Mouse (Mus musculus) embryonic facial prominence, embryonic 13.5 days (tissue): ENCODE data around the gene Otogl. TPM values are rescaled to one million over a fixed set of nuclear protein-coding genes. Genes with fewer than 3 reads are reported as not detected.
"Not testable (repeated sequence)": the region's sequence is repeated elsewhere in the genome, so short reads cannot be mapped to it uniquely, and the experiment has no call there.

Experiments used
- ATAC-seq: fragments of 200-750 bp; cut with Nextera tagmentation; 2 replicates; pipeline ENCODE4 v1.8.0; 2017; ENCODE audit warnings: low read depth; ENCODE audit not compliant: insufficient number of reproducible peaks, insufficient read depth, low FRiP score, low TSS enrichment
- H3K27ac ChIP-seq: fragments of 300-500 bp; sonication (generic); 2 replicates; pipeline ENCODE4 v1.5.1; 2015; ENCODE audit warnings: moderate library complexity, mild to moderate bottlenecking, inconsistent platforms
- H3K27me3 ChIP-seq: fragments of 300-500 bp; sonication (generic); 2 replicates; pipeline ENCODE4 v1.6.1; 2015; ENCODE audit warnings: mild to moderate bottlenecking, inconsistent platforms
- H3K36me3 ChIP-seq: fragments of 300-500 bp; sonication (generic); 2 replicates; pipeline ENCODE4 v1.6.1; 2015; ENCODE audit warnings: mild to moderate bottlenecking, inconsistent platforms
- H3K4me1 ChIP-seq: fragments of 300-500 bp; sonication (generic); 2 replicates; pipeline ENCODE4 v1.6.1; 2015; ENCODE audit warnings: inconsistent platforms
- H3K4me2 ChIP-seq: fragments of 300-500 bp; sonication (generic); 2 replicates; pipeline ENCODE4 v1.6.1; 2015; ENCODE audit warnings: moderate library complexity, mild to moderate bottlenecking, inconsistent platforms
- H3K4me3 ChIP-seq: fragments of 300-500 bp; sonication (generic); 2 replicates; pipeline ENCODE4 v1.5.1; 2015; ENCODE audit warnings: mild to moderate bottlenecking, inconsistent platforms
- H3K9ac ChIP-seq: fragments of 300-500 bp; sonication (generic); 2 replicates; pipeline ENCODE4 v1.6.1; 2015; ENCODE audit warnings: mild to moderate bottlenecking, inconsistent platforms
- H3K9me3 ChIP-seq: fragments of 300-500 bp; sonication (generic); 2 replicates; pipeline ENCODE4 v1.6.1; 2016; ENCODE audit warnings: inconsistent platforms
- WGBS: fragments of 180-500 bp; shearing (Covaris S2); methylation state at CpG from one replicate; pipeline ENCODE4 v1.1.7; 2015; ENCODE audit warnings: mixed read lengths; 5-methylcytosine and 5-hydroxymethylcytosine counted together
- polyA plus RNA-seq: library from polyadenylated mRNA; unstranded; fragments of >200 nt; fragmentation: Nextera tagmentation; extraction: Ambion mirVana; gene quantifications from 2 replicates; pipeline ENCODE4 v1.2.1, GENCODE M21; 2015

Gene Otogl
- polyA plus RNA-seq, 1 experiment from 2014 or later = 0.06 TPM

DNA sequence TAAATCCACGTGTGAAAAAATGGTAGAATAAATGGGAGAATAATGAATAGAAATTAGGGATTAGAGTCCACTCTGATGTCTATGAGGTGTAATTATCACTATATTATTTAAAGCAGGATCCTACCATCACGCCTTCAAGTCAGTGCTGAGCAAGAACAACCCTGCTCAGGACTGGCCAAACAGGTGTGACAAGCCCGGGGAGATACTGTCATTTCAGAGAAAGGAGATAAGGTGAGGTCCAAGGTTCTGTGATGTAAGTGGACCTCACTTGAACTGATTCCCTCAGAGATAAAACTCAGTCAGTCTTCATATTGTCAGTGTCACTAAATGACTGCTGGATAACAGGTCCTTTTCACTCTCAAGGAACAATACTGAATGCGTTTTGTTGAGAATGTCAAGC lies 44.5 kb downstream of the Otogl start:
- H3K9ac ChIP-seq = no peak overlapping the region
- no peak for ATAC-seq
- H3K27me3 ChIP-seq = no peaks in the 10 kb centered on the region
- no peak overlapping the region for H3K27ac ChIP-seq
- H3K9me3 ChIP-seq = no peaks in the 10 kb centered on the region
- no peak overlapping the region for H3K4me2 ChIP-seq
- H3K4me3 ChIP-seq = no peak overlapping the region
- WGBS = 79% methylated on average over 4 of the region's 4 CpGs
- H3K4me1 ChIP-seq = no peaks in the 10 kb centered on the region
- H3K36me3 ChIP-seq = no peaks in the 10 kb centered on the region

DNA sequence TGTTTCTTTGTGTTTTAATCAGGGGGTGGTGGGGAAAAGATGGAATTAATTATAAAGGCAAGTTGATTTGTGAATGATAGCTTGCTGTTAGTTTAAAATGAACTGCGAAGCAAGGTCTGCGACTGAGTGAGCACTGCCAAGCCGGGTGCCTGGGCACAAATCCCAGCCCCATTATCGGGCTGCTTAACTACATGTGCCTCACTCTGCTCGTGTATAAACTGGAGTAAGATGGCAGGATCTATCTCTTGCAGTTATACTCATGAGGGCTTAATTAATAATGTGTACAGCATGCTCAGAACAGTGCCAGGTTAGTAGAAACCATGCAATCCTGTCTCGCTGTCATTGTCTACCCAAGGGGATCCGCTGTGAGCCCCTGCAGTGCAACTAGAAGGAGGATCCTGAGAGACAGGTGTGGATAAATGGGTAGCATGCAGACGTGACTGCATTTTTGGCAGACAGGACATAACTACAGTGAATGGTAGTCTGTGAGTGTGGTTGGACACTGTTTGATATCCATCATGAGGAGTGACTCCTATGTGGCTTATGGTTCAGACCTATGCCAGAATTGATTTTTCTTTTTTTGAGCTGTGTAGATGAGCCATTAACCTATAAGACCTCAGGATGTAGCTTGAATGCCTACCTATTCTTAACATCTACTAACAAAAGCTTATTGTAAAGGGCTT lies 51.6 kb downstream of the Otogl start:
- H3K36me3 ChIP-seq = no peaks in the 10 kb centered on the region
- no peak overlapping the region for H3K4me3 ChIP-seq
- no peaks in the 10 kb centered on the region for H3K9me3 ChIP-seq
- WGBS = 68% methylated on average over 8 of the region's 8 CpGs
- H3K4me1 ChIP-seq = no peaks in the 10 kb centered on the region
- H3K27ac ChIP-seq = no peak overlapping the region
- H3K27me3 ChIP-seq = no peaks in the 10 kb centered on the region
- H3K4me2 ChIP-seq = no peak overlapping the region
- no peak for ATAC-seq
- H3K9ac ChIP-seq = no peak overlapping the region

DNA sequence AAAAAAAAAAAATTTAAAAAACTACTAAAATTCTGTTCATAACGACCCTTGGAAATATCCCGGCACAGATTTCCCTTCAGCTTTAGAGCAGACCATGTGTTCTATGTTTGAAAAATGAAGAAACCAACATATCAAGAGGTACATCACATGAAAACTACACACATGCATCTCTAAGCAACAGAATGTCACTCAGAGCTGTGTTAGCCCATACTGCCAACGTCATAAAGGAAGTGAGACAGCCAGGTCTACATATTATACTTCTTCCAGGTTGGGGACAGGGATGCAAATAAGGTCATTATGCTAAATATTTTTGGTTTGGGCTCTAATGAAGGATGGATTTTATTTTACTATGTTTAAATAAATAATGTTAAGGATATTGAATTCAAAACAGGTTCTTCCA lies 52.7 kb downstream of the Otogl start:
- Histone ChIP-seq H3K36me3 (no peaks in the 10 kb centered on the region), H3K27ac (no peak overlapping the region), H3K9ac (no peak overlapping the region), H3K9me3 (no peaks in the 10 kb centered on the region), H3K4me1 (no peaks in the 10 kb centered on the region), H3K4me2 (no peak overlapping the region), H3K4me3 (no peak overlapping the region), H3K27me3 (no peaks in the 10 kb centered on the region)
- 85% methylated on average over 3 of the region's 3 CpGs for WGBS
- ATAC-seq = no peak

DNA sequence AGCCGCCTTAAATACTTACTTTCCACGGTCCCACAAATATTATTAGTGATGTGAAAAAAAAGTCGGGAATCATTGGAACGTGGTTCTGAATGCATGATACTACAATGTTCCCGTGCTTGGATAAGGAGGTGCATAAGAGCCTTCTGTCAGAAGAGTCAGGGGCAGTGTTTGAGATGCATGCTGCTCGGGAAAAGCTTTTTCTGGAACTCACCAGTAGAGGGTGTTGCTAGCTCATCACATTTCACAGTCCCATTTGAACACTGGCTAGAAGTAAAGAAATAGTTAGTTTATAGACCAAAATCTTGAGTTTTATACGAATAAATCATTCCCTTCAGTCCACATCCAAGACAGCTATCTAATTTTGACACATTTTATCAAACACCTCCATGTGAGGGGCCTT lies 53.2 kb downstream of the Otogl start:
- Histone ChIP-seq H3K36me3 (no peaks in the 10 kb centered on the region), H3K4me2 (no peak overlapping the region), H3K4me3 (no peak overlapping the region), H3K27me3 (no peaks in the 10 kb centered on the region), H3K9me3 (no peaks in the 10 kb centered on the region), H3K9ac (no peak overlapping the region), H3K27ac (no peak overlapping the region), H3K4me1 (no peaks in the 10 kb centered on the region)
- WGBS = 32% methylated on average over 7 of the region's 7 CpGs
- no peak for ATAC-seq

DNA sequence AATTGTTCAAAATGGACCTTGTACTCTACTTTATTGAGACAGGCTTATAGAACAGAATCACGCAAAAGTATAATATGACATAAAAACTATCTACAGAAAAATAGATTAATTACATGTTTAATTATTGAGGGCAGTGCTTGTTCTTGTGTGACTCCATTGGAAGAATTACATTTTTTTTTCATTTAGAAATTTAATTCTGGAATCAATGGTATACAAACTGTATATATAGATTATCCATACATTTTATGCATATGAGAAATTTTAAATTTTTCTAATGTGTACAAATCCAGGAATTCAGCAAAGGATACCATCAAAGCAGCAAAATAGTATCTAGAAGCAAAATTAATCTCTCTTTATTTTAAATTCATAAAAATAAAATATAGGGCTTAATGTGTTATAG lies 67.0 kb downstream of the Otogl start:
- no peaks in the 10 kb centered on the region for H3K9me3 ChIP-seq
- H3K4me2 ChIP-seq = no peak overlapping the region
- no peaks in the 10 kb centered on the region for H3K36me3 ChIP-seq
- H3K27ac ChIP-seq = no peak overlapping the region
- 93% methylated on average over 1 of the region's 1 CpGs for WGBS
- no peaks in the 10 kb centered on the region for H3K27me3 ChIP-seq
- H3K4me3 ChIP-seq = no peak overlapping the region
- no peak overlapping the region for H3K9ac ChIP-seq
- H3K4me1 ChIP-seq = no peaks in the 10 kb centered on the region
- no peak for ATAC-seq

DNA sequence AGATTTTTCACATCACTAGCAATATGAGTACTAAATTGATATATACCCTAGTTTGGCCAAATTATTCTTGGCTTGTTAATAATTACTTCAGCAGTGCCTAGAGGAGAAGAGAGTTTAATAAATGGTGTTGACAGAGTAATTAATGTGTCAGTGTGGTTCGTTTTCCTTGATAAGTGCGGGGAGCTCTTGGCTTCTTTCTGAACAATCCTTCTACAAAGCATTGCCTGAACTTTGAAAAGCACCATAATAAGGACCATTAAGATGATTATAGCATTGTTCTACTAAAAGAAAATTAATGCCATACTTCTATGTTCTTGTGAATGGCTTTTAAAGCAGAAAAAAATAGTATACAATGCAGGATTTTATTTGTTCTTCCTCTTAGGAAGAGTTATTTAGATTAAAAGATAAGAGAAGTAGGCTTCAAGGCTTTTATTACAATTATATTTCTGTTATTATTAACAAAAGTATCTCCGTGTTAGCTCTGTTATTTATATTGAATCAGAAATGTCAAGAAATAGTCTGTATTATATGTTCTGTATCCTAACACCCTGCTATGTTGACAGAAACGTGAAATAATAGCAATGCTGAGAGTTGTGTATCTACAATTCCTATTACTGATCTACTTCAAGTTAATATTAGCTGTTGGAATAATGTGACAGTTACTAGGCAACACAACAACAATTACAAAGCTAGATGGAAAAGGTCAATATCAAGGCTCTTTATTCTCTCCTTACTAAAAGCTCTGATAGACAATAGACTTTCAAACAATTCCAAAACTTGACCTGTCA lies 77.3 kb downstream of the Otogl start:
- Histone ChIP-seq H3K9me3 (no peaks in the 10 kb centered on the region), H3K27me3 (no peaks in the 10 kb centered on the region), H3K4me2 (no peak overlapping the region), H3K4me1 (no peaks in the 10 kb centered on the region), H3K27ac (no peak overlapping the region), H3K4me3 (no peak overlapping the region), H3K9ac (no peak overlapping the region), H3K36me3 (no peaks in the 10 kb centered on the region)
- WGBS = 77% methylated on average over 4 of the region's 4 CpGs
- no peak for ATAC-seq

DNA sequence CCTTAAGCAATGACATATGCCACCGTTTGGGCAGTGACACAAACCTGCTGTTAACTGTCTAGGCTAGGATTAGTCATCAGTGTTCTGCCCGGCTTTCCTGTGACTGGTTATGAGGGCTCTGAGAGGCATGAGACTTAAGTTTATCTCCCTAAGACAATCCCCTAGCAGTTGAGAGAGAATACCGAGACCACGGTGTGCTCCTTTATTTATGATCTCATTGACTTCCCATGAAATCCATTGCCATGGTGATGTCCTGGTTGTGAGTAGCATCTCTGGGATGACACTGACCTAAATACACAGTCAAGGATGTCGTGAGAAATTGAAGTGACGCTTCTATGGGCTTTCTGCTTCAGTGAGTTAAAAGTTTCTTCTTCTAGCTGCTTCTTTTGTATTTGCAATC lies 82.8 kb downstream of the Otogl start:
- Histone ChIP-seq H3K27me3 (no peaks in the 10 kb centered on the region), H3K4me2 (no peak overlapping the region), H3K9me3 (no peaks in the 10 kb centered on the region), H3K27ac (no peak overlapping the region), H3K4me3 (no peak overlapping the region), H3K4me1 (no peaks in the 10 kb centered on the region), H3K36me3 (no peaks in the 10 kb centered on the region), H3K9ac (no peak overlapping the region)
- no peak for ATAC-seq
- 86% methylated on average over 6 of the region's 6 CpGs for WGBS

DNA sequence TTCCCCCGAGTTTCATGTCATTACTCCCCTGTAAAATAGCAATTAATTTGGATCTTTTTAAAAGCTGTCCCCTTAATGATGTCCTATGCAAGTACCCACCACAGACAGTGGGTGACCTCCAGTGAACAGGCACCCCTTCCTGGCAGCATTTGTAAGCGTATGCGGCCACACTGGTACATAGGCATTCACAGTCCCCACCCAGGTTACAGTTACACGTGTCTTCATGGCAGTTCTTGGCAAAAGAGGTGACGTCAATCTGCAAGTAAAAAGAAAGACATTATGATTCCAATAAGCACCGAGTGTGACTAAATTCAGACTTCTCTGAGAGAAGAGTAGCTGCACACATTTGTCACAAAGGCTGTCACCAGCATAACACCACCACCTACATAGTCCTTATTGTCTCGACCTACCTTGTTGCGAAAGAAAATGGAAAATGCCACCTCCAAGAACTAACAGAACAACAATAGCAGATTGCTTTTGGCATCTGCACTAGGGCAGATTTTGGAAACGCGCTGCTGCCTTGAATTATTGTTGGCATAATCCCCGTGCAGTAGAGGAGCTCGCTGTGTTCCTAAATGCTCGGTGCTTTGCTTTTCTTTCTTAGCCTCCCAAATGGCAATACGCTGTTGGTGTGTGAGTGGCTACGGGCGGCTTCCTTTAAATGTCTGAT lies 98.0 kb downstream of the Otogl start:
- no peaks in the 10 kb centered on the region for H3K4me1 ChIP-seq
- no peak overlapping the region for H3K4me2 ChIP-seq
- ATAC-seq = no peak
- no peaks in the 10 kb centered on the region for H3K36me3 ChIP-seq
- WGBS = 84% methylated on average over 16 of the region's 16 CpGs
- H3K27me3 ChIP-seq = no peaks in the 10 kb centered on the region
- no peak overlapping the region for H3K4me3 ChIP-seq
- H3K9me3 ChIP-seq = no peaks in the 10 kb centered on the region
- no peak overlapping the region for H3K27ac ChIP-seq
- H3K9ac ChIP-seq = no peak overlapping the region

DNA sequence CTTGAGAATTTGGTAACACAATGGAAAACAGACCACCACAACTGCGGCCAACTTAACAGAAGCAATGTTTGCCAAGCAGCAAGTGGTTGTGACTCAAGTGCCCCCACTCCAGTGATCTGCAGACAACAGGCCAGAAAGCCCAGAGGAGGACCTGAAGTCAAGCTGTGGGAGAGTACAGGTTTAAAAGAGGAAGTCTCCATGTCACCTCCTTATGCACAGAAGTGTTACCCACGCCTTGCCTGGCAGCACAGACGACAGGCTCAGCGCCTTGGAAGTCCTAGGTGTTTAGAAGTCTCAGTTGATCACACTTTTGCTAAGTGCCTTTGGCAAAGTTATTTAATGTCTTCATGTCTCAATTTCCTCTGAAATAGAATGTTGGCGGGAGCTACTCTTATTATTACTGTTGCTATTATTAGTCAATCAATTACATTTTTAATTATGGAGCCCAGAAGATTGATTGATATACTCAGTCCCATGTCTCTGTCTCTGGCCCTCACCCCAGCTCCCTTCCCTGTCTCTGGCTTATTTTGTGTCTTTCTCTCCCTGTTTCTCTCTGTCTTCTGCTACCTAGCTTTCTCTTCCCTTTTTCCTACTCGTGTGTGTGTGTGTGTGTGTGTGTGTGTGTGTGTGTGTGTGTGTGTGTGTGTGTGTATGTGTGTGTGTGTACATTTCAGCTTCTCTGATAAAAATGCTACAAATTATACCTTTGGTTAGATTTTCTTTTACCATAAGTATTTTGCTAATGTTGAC lies 101.1 kb downstream of the Otogl start:
- Histone ChIP-seq H3K27ac (no peak overlapping the region), H3K36me3 (no peaks in the 10 kb centered on the region), H3K9me3 (no peaks in the 10 kb centered on the region), H3K4me3 (no peak overlapping the region), H3K9ac (no peak overlapping the region), H3K4me1 (no peaks in the 10 kb centered on the region), H3K4me2 (no peak overlapping the region), H3K27me3 (no peaks in the 10 kb centered on the region)
- 82% methylated on average over 6 of the region's 6 CpGs for WGBS
- ATAC-seq = no peak

DNA sequence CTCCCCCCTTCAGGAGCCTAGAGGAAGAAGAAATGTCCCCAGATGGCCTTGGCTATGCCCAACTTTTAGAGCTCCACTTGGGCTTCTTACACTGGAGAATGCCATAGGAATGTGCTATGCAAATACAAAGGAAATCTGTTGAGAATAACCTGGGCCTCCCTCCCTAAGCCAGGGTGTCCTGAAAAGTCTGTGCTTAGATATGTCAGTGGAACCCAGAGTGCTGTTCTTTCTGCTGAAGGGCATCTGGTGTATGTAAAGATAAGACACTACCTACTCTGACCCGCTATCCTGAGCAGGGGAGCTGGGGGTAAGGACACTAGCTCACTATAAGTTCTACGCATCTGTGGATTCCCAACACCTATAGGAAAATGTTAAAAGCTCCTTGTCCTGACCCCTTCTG lies 106.7 kb downstream of the Otogl start:
- Histone ChIP-seq H3K9me3 (no peaks in the 10 kb centered on the region), H3K27ac (no peak overlapping the region), H3K9ac (no peak overlapping the region), H3K4me1 (no peaks in the 10 kb centered on the region), H3K27me3 (no peaks in the 10 kb centered on the region), H3K4me3 (no peak overlapping the region), H3K36me3 (no peaks in the 10 kb centered on the region), H3K4me2 (no peak overlapping the region)
- 90% methylated on average over 2 of the region's 2 CpGs for WGBS
- ATAC-seq = no peak

DNA sequence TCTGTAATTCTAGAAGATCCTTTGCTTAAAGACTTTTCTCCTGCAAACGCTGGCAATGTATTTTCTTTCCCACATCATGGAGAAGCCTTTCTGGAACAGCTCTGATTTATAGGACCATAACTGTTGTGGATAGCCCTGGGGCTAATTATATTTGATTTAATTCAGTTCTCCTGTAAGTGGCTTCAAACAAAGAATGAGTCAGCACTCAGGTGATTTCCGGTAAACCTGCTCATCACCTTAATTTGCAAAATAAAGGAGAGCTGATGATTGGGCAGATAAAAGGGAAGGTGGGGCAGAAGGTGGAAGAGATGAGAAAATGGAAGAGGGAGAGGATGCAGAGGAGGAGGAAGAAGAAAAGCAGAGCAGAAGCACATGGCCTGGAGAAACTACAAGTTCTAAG lies 107.6 kb downstream of the Otogl start:
- H3K4me2 ChIP-seq, H3K9ac ChIP-seq, H3K4me1 ChIP-seq, H3K27me3 ChIP-seq, ATAC-seq, H3K4me3 ChIP-seq, H3K9me3 ChIP-seq, H3K27ac ChIP-seq, H3K36me3 ChIP-seq: not testable (repeated sequence)
- WGBS = 40% methylated on average over 2 of the region's 2 CpGs
